Mouse (Mus musculus): Measurements from ENCODE around the gene Banp.

Banp gene

DNA sequence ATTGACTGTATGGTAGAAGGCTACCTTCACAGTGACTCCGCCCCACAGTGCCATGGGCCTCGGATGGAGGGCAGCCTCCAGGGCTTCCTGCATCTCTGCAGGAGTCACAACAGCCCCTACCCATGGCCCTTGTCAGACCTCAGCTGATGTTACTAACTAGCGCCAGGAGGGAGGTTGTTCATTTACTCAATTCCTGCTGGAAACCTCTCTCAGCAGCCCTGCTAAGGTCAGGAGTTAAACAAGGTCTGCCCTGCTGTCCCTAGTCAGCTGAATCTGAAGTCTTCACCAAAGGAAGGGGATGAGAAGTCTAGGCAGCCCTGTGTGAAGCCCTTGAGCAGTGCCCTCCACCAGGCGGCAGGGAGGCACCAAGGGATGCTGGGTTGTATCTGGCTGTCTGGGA, 121.6 kb downstream of the Banp start:
- DNase-seq = no peak

DNA sequence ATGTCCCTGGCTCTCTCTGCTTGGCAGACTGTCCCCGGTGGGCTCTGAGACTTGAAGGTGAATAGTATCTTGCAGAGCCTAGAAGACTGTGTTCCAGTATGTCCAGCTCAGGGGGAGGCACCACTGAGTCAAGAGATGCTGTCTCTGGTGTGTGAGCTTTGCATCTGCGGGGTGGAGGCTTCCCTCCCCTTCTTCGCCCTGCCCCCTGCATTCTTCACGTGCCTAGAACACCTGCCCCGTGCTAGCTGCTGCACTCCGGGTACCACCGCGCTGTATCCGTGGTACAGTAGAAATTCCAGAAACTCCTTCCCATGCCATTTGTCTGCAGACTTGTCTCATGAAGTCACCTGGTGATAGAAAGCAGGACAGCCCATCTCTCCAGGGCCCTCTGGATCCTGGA, 124.4 kb downstream of the Banp start:
- DNase-seq = no peak

DNA sequence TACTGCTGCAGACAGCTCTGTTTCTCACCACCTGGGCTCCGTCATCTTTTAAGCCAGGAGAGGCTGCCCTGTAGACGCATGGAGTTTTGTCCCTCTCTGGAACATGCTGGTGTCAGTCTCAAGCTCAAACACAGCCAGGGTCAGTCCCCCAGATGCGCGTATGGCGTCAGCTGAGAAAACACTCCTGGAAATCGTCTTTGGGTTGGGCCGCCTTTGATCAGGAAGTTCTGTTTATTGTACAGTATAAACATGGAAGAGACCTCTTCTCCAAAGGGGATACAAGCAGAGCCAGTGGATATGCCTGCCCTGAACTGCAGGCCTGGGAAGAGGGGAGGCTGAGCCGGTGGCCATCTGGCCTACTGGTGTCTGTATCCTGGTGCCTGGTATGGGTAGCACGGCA, 124.9 kb downstream of the Banp start:
- DNase-seq = no peak

DNA sequence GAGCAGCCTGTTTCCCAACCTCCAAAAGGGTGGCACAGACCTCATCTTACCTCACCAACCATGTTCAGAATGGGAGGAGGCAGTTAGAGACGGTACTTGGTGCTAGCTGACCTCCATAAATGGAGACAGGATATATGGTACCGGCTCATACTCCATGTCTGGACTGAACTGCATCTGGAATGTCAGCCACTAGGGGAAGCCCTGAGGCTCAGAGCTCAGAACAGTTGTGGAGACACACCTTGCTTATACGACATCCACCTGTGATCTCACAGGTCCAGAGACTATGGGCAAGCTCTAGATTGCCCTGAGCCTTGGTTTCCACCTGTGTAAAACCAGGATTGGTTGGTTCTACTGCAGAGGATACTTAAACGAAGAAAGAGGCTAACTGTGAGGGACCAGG, 125.4 kb downstream of the Banp start:
- DNase-seq = no peak

DNA sequence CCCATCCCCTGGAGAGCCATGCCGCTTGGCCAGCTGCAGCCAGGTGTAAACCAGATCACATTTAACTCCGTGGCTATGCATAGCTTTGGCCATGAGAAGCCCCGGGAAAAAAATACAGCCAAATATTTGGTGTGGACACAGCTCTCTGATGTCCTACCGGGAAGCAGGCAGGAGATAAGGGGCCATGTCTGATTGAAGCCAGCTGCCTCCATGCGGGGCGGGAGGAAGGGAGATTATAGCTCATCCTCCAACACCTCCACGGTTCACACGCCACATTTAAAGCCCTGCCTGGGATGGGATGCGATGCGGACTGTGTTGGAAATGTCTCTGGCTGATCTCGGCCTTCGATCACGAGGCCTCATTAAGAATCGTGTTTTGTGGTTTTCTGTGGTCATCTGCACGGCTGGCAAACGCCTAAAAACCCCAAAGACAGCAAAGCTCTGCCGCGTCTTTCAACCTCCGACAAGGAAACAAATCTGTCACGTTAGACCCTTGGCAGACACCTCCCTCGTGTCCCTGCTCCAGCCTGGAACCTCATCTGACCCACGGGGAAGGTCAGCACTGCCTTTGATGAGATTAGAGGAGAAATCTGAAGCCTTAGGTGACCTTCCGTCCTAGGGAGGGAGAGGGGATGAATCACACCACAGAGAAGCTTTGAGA, 126.8 kb downstream of the Banp start:
- no peak for DNase-seq

DNA sequence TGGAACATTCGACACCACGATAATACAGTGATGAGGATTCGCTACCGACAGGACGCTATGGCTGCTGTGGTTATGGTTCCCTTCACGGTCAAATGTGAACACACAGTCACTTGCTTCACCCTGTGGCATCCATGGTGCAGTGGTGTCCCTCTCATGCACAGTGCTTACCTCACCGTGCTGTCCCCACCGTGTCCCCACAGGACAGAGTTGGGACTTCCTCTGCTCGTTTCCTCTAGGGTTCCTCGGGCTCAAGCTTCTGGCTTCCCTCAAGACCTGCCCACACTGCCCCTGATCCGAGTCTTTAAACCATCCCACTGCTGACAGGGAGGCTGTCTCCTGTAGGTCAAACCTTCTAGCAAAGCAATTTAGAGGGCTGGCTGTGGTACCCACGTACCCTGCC, 128.8 kb downstream of the Banp start:
- no peak for DNase-seq
